Mouse (Mus musculus) stomach, embryonic 16.5 days (tissue): ENCODE measurements around the gene Lrrc14b. TPM values are rescaled to one million over a fixed set of nuclear protein-coding genes. Genes with fewer than 3 reads are reported as not detected.

ENCODE experiments used
- ATAC-seq: fragments of 200-750 bp; cut with Nextera tagmentation; 2 replicates; pipeline ENCODE4 v1.8.0; 2017; ENCODE audit warnings: moderate number of reproducible peaks, moderate TSS enrichment; ENCODE audit not compliant: insufficient read depth, low FRiP score
- H3K27ac ChIP-seq: fragments of 300-500 bp; sonication (generic); 2 replicates; pipeline ENCODE4 v1.5.1; 2014; ENCODE audit warnings: low read length
- H3K27me3 ChIP-seq: fragments of 300-500 bp; sonication (generic); 2 replicates; pipeline ENCODE4 v1.6.1; 2014; ENCODE audit warnings: low read length, control low read depth, mixed read lengths; ENCODE audit not compliant: control insufficient read depth, insufficient read depth
- H3K36me3 ChIP-seq: fragments of 300-500 bp; sonication (generic); 2 replicates; pipeline ENCODE4 v1.6.1; 2014; ENCODE audit warnings: low read length; ENCODE audit not compliant: control insufficient read depth, insufficient read depth
- H3K4me1 ChIP-seq: fragments of 300-500 bp; sonication (generic); 2 replicates; pipeline ENCODE4 v1.6.1; 2014; ENCODE audit warnings: low read length, control low read depth, mixed read lengths; ENCODE audit not compliant: control insufficient read depth, insufficient read depth
- H3K4me2 ChIP-seq: fragments of 300-500 bp; sonication (generic); 2 replicates; pipeline ENCODE4 v1.6.1; 2014; ENCODE audit warnings: low read depth, low read length, mixed read lengths
- H3K4me3 ChIP-seq: fragments of 300-500 bp; sonication (generic); replicated peaks from 2 replicates; pipeline ENCODE4 v1.5.1; 2014; ENCODE audit warnings: mild to moderate bottlenecking, low read length
- H3K9ac ChIP-seq: fragments of 300-500 bp; sonication (generic); 2 replicates; pipeline ENCODE4 v1.6.1; 2014; ENCODE audit warnings: low read length
- H3K9me3 ChIP-seq: fragments of 300-500 bp; sonication (generic); replicated peaks from 2 replicates; pipeline ENCODE4 v1.6.1; 2016; ENCODE audit warnings: low read length, control low read depth; ENCODE audit not compliant: control insufficient read depth
- WGBS: fragments of 180-500 bp; shearing (Covaris S2); extraction: QIAGEN DNeasy Blood & Tissue Kit; methylation state at CpG from one replicate; pipeline ENCODE4 v1.1.7; 2014; 5-methylcytosine and 5-hydroxymethylcytosine counted together
- polyA plus RNA-seq: library from polyadenylated mRNA; unstranded; fragments of >200 nt; fragmentation: Nextera tagmentation; extraction: Ambion mirVana; gene quantifications from 2 replicates; pipeline ENCODE4 v1.2.1, GENCODE M21; 2015

Lrrc14b gene
- not detected in 2 replicates for polyA plus RNA-seq

- ATAC-seq, result no peak
- Histone ChIP-seq H3K27ac (no peak within 1 kb of the TSS), H3K27me3 (no peaks in the 10 kb centered on the region), H3K4me1 (no peaks in the 10 kb centered on the region), H3K9ac (no peak within 1 kb of the TSS), H3K4me3 (no peak within 1 kb of the TSS), H3K9me3 (no peaks in the 10 kb centered on the region), H3K4me2 (no peak within 1 kb of the TSS), H3K36me3 (0 out of 2 replicates have a peak, but pooled peaks cover 7% of the 10 kb centered on the region)
- WGBS, result 57% methylated on average over 8 of the region's 8 CpGs
Observed at GRCm38 (mm10) chr13:74363859-74364235, at the start of gene Lrrc14b. Gene Lrrc14b (minus strand): TSS chr13:74364005.

- Histone ChIP-seq H3K4me2 (no peak within 1 kb of the TSS), H3K27ac (no peak within 1 kb of the TSS), H3K4me3 (no peak within 1 kb of the TSS), H3K36me3 (no peaks in the 10 kb centered on the region), H3K9ac (no peak within 1 kb of the TSS), H3K4me1 (no peaks in the 10 kb centered on the region), H3K9me3 (no peaks in the 10 kb centered on the region), H3K27me3 (no peaks in the 10 kb centered on the region)
- WGBS, result 14% methylated on average over 11 of the region's 11 CpGs
- no peak for ATAC-seq
Observed at GRCm38 (mm10) chr13:74399298-74399839, 35.6 kb upstream of the Lrrc14b start, which contains the start of gene Ftl1-ps1. Gene Ftl1-ps1 (plus strand): TSS chr13:74399694.

DNA sequence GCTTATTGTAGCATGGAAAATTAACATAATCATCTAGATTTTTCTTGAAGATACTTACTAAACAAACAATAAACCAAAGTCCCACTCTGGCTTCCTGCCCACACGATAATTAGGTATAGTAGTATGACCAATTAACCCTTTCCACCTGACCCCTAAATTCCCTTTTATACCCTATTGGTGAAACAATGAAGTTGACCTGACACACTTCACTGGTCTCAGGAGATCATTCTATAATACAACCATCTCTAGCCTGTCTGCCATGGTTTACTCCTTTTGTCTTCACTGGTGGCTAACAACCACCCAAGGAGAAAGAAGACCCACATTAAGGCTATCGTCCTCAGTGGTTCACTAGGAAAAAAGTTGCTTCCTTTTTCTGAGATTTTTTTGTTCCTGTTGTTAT, 27.4 kb upstream of the Lrrc14b start:
- WGBS, result 76% methylated on average over 2 of the region's 2 CpGs
- no peaks in the 10 kb centered on the region for H3K27me3 ChIP-seq
- H3K27ac ChIP-seq, result no peak overlapping the region
- H3K4me2 ChIP-seq, result no peak overlapping the region
- ATAC-seq, result no peak
- H3K4me3 ChIP-seq, result no peak overlapping the region
- H3K9ac ChIP-seq, result no peak overlapping the region
- no peaks in the 10 kb centered on the region for H3K9me3 ChIP-seq
- H3K4me1 ChIP-seq, result no peaks in the 10 kb centered on the region
- H3K36me3 ChIP-seq, result no peaks in the 10 kb centered on the region

DNA sequence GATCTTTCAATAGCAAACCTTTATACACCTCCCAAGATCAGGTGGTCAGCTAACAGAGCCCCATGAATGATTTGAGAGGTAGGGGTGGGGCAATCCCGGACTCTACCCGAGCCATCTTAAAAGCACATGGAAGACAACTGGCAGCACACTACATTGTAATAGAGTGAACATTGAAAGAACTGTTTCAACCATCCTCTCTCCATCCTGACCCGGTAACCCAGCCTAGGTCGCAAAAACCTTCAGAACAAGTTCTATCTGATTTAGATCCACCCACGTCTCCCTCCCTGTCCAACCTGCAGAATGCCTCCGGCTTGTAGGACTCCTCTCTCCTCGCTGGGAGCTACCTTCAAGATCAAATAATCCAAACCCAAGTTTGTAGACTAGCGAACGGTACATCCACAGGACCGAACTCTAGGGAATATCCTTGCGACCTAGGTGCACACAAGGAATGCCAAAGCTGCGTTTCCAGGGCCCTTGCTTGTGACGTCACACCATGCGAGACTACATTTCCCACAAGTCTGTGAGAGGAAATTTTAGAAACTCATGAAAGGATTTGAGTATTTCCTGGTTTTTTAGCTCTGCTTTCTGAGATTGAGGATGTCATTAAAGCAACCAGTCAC, 26.7 kb upstream of the Lrrc14b start, which contains the start of gene Zfp72:
Gene Zfp72 (minus strand): TSS at position 466 of the 620 bp plus-strand sequence.
- no peak within 1 kb of the TSS for H3K27ac ChIP-seq
- peak; percentile 85 for ATAC-seq
- peak within 1 kb of the TSS; percentile 79 for H3K4me2 ChIP-seq
- no peaks in the 10 kb centered on the region for H3K9me3 ChIP-seq
- peak within 1 kb of the TSS; percentile 74 for H3K9ac ChIP-seq
- peak within 1 kb of the TSS; percentile 62 for H3K4me3 ChIP-seq
- H3K27me3 ChIP-seq, result no peaks in the 10 kb centered on the region
- no peaks in the 10 kb centered on the region for H3K36me3 ChIP-seq
- H3K4me1 ChIP-seq, result no peaks in the 10 kb centered on the region
- under 1% methylated on average over 14 of the region's 14 CpGs for WGBS

DNA sequence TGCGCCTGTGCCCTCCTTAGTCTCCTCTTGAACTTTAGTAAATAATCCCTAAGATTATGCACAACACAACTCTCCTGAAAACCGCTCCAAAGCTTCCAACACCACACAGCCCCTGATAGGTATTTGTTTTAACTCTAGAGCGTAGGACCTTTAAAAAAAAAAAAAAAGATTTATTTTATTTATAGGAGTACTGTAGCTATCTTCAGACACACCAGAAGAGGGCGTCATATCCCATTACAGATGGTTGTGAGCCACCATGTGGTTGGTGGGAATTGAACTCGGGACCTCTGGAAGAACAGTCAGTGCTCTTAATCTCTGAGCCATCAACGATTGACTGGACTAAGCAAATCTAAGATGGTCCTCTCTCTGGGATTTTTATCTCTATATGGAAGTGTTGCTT, 25.9 kb upstream of the Lrrc14b start:
- Histone ChIP-seq H3K27me3 (no peaks in the 10 kb centered on the region), H3K4me1 (no peaks in the 10 kb centered on the region), H3K9ac (peak overlapping the region; percentile 74; the same call in 1 of the 2 replicates), H3K4me3 (peak overlapping the region; percentile 62), H3K36me3 (no peaks in the 10 kb centered on the region), H3K4me2 (peak overlapping the region; percentile 79), H3K9me3 (no peaks in the 10 kb centered on the region), H3K27ac (no peak overlapping the region)
- ATAC-seq, result no peak
- 63% methylated on average over 6 of the region's 6 CpGs for WGBS

- H3K4me1 ChIP-seq, result 0 out of 2 replicates have a peak, but pooled peaks cover 4% of the 10 kb centered on the region
- WGBS, result 38% methylated on average over 3 of the region's 3 CpGs
- ATAC-seq, result no peak
- no peaks in the 10 kb centered on the region for H3K9me3 ChIP-seq
- H3K4me3 ChIP-seq, result no peak overlapping the region
- H3K27me3 ChIP-seq, result no peaks in the 10 kb centered on the region
- H3K36me3 ChIP-seq, result no peaks in the 10 kb centered on the region
- H3K27ac ChIP-seq, result no peak overlapping the region
- H3K4me2 ChIP-seq, result no peak overlapping the region
- H3K9ac ChIP-seq, result no peak overlapping the region
Observed at GRCm38 (mm10) chr13:74382289-74382688, 18.5 kb upstream of the Lrrc14b start.

GRCm38 (mm10) chr13:74381533-74382276, 17.9 kb upstream of the Lrrc14b start:
- Histone ChIP-seq H3K4me3 (no peak overlapping the region), H3K9ac (no peak overlapping the region), H3K27me3 (no peaks in the 10 kb centered on the region), H3K9me3 (no peaks in the 10 kb centered on the region), H3K4me2 (no peak overlapping the region), H3K27ac (no peak overlapping the region), H3K36me3 (no peaks in the 10 kb centered on the region), H3K4me1 (0 out of 2 replicates have a peak, but pooled peaks cover 4% of the 10 kb centered on the region)
- no peak for ATAC-seq
- 62% methylated on average over 10 of the region's 10 CpGs for WGBS

DNA sequence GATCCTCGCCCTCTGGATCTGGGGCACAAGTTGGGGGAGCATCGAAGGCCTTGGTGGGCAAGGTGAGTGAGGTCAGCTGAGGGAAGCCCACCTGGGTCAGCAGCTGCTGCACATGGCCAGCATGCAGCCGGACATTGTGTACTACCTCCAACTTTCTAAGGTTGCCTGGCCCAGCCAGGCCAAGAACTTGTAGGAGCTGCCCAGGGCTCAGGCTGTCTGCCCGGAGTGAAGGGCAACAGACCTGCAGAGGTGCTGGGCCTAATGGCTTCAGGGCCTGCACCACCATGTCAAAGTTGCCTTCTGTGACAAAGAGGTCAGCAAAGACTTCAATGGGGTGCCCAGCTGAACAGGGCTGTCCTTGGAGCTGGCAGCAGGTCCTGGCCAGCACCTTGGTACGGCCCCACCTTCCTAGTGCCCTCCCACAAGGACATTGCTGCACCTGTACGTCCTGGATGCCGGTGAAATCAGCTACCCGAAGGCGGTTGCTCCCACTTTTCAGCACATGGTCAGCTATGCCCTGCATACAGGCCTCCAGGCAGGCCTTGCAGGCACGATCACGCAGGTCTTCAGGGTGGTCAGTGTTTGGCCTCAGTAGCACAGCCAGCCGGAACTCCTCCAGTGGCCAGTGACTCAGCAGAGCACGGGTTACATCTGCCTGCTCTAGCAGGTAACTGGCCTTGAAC, 488 bp downstream of the Lrrc14b start:
- no peaks in the 10 kb centered on the region for H3K9me3 ChIP-seq

More for the DNA sequence above, 488 bp downstream of the Lrrc14b start:
- no peak overlapping the region for H3K4me3 ChIP-seq
- ATAC-seq, result no peak
- 87% methylated on average over 13 of the region's 13 CpGs for WGBS
- no peak overlapping the region for H3K9ac ChIP-seq
- no peaks in the 10 kb centered on the region for H3K4me1 ChIP-seq
- no peak overlapping the region for H3K27ac ChIP-seq
- no peak overlapping the region for H3K4me2 ChIP-seq
- 0 out of 2 replicates have a peak, but pooled peaks cover 7% of the 10 kb centered on the region for H3K36me3 ChIP-seq
- H3K27me3 ChIP-seq, result no peaks in the 10 kb centered on the region
